Mouse (Mus musculus): ENCODE results near the gene Palm.

Palm gene

GRCm38 (mm10) chr10:79824413-79824812 lies 31.0 kb downstream of the Palm start:
- no peak for DNase-seq (ENCODE audit: low spot score)

DNA sequence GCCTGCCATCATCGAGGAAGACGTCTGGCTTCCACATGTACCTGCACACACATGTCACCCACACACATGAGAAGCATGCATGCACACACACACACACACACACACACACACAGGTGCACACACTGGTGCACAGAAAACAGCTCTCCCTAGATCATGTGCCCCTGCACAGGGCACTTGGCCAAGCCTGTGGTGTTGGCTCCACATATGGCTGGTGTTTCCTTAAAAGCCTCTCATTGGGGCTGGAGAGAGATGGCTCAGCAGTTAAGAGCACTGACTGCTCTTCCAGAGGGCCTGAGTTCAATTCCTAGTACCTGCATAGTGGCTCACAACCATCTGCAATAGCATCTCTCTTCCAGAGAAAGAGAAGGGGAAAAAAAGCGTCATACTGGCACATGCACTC lies 38.2 kb downstream of the Palm start:
- DNase-seq (ENCODE audit: low spot score), result no peak

DNA sequence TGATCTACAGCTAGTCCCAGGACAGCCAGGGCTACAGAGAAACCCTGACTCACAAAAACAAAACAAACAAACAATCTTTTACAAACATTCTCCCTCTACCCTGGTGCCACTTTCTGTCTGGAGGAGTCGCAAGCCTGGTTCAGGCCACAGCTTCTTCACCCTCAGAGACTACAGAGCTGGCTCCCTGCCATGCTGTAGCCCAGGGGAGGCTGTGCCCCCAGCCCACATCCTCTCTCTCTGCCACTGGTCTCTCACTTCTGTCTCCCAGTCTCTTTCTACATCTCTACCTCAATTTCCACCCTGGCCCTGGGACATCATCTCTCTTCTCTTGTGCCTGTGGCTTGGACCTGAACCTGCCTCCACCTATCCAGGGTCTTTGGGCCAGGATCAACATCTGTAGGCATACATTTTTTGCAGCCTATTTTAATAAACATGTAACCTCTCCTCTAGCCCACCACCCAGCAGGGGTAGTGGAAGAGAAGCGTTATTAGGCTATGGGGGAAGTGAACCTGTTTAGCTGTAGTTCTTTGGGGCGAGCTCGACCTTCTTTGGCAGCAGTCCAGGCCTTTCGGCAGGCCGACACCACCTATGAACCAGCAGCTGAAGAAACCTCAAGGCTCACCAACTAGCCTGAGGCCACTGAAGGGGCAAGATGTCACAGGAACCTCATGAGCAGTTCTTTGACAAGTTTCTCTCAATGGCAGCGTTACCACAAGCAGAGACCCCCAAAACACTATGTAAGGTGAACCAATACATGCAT lies 38.8 kb downstream of the Palm start:
- no peak for DNase-seq (ENCODE audit: low spot score)

GRCm38 (mm10) chr10:79832786-79833181 lies 39.4 kb downstream of the Palm start:
- no peak for DNase-seq (ENCODE audit: low spot score)

- DNase-seq (ENCODE audit: low spot score), result peak; percentile 75
Observed at GRCm38 (mm10) chr10:79834769-79835398, 41.5 kb downstream of the Palm start.

GRCm38 (mm10) chr10:79836918-79837317 lies 43.5 kb downstream of the Palm start:
- DNase-seq (ENCODE audit: low spot score), result no peak

DNA sequence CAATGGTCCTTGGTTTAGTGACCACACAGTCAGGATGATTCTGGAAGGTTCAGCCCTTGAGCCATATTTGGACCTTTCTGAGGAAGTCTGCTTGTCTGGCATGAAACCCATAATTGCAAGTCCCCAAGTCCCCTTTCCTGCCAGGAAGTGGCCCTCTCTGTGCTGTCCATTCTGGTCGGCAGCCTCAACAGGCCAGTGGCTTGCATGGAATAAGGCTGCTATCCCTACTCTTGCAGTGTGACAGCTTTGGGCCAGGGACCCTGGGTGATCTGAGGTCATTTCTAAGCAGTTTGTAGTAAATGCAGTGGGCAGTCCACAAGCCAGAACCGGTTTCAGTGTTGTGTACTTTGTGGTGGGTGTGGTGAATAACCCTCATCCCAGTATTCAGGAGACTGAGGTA lies 44.8 kb downstream of the Palm start:
- no peak for DNase-seq (ENCODE audit: low spot score)

- no peak for DNase-seq (ENCODE audit: low spot score)
Observed at GRCm38 (mm10) chr10:79840091-79840490, 46.7 kb downstream of the Palm start.

- DNase-seq (ENCODE audit: low spot score), result no peak
Observed at GRCm38 (mm10) chr10:79840644-79841551, 47.5 kb downstream of the Palm start.

- DNase-seq (ENCODE audit: low spot score), result no peak
Observed at GRCm38 (mm10) chr10:79842322-79842721, 49.0 kb downstream of the Palm start.

GRCm38 (mm10) chr10:79843476-79843875 lies 50.1 kb downstream of the Palm start:
- DNase-seq (ENCODE audit: low spot score), result no peak

GRCm38 (mm10) chr10:79846553-79846952 lies 53.2 kb downstream of the Palm start:
- DNase-seq (ENCODE audit: low spot score), result no peak

DNA sequence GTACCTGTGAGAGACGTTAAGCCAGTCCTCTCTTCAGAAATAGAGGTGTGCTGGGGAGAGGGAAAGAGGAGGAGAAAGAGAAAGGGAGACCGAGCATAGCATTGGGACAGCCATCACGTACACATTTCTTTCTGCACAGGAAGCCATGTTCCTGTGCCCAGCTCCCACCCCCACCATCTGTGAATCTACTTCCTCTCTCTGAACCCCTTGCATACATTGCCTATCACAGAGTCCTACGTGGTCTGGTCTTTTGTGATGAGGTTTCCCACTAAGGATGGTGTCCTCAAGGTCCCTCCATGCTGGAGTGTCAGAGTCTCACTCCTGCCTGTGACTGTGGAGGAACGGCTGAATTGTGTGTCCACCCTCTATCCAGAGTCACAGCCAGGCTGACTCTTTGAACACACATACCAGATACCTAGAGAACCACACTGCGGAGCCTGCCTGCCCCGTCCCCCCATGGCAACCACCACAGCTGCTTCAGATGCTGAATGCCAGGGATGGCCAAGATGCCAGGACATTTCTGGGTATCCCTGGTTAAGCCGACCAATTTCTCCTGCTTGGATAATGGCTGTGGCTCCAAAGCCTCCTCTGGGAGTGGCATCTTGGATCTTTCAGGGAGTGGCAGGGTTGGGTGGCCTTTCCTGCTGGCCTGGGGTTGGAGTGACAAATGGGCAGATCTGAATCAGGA lies 56.7 kb downstream of the Palm start:
- DNase-seq (ENCODE audit: low spot score), result no peak

- no peak for DNase-seq (ENCODE audit: low spot score)
Observed at GRCm38 (mm10) chr10:79851653-79852052, 58.3 kb downstream of the Palm start.

GRCm38 (mm10) chr10:79852107-79852789 lies 58.9 kb downstream of the Palm start:
- DNase-seq (ENCODE audit: low spot score), result no peak

DNA sequence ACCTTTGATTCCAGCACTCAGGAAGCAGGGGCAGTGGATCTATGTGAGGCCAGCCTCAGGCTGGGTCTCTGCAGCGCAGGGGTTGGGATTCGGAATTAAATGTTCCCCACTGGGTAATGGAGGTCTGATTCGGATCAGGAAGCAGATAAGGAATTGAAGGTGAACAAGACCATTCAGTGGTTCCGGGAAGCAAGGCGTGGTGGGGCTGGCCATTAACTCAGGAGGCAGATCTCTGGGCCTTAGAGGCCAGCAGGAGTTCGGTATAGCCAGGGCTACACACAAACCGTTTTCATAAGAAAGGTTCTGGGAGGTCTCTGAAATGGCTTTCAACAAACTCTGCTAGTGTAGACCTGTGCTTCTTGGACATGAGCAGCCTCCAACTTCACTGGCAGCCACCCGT lies 59.5 kb downstream of the Palm start:
- DNase-seq (ENCODE audit: low spot score), result no peak

- DNase-seq (ENCODE audit: low spot score), result peak; percentile 99
Observed at GRCm38 (mm10) chr10:79853392-79853791, 60.0 kb downstream of the Palm start.

DNA sequence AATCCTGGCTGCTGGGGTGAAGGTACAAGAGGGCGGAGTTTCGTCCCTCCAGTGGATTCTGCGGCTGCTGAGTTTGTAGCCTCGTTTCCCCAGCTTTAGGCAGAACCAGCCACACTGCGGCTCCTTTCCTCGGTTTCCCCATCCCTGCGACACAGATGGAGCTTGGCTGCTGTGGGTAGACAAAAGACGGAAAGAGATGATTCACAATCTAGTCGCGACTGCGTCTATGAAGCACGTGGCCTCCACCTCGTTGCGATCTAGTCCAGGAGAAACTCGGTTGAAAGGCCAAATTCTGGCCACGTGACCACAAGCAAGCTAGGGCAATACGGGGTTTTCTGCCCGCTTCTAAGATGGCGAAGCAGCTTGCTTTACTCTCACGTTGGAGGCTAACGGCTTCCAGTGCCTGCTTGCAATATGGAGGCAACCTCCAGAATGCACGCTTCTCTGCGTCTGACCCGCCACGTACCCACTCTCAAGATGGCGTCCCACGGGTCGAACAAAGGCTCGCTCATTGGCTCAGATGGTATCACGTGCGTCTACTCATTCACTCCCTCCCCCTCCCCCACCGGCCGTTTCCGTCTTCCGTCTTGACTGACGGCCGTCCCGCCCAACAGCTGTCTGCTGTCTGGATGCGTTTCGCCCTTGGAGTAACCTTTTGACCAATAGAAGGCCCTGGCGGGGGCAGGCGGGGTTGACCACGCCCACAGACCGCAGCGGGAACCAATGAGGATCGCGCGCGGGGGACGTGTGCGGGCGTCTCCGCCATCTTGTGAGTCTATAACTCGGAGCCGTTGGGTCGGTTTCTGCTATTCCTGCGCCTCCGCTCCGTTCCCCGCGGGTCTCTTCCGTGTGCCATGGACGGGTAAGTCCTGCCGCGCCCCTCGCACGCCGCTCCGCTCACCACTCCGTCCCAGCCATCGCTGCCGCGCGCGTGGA lies 60.8 kb downstream of the Palm start, which contains the start of gene Ptbp1:
Gene Ptbp1 (plus strand): TSS at position 568 of the 936 bp plus-strand sequence.
- peak; percentile 97 for DNase-seq (ENCODE audit: low spot score)

- DNase-seq (ENCODE audit: low spot score), result no peak
Observed at GRCm38 (mm10) chr10:79854801-79855541, 61.6 kb downstream of the Palm start.
